ENCODE assay signal across 17 mouse cellular contexts in genomic region chr2:13598166-13598565, GRCm38 (mm10).
"Had no signal": no experiment of that assay in that cellular context is flagged by ENCODE, and none has a peak within 500 bp of the region (broad histone marks: within the 10 kb centered on the region; RNA-seq: fewer than 3 reads in every experiment).

No protein-coding gene starts in this region.

- H3K36me3 ChIP-seq: lung, embryonic 15.5 days; midbrain, embryonic 13.5 days; midbrain, embryonic 15.5 days; neural tube, embryonic 12.5 days; stomach, embryonic 15.5 days had no signal

- H3K4me1 ChIP-seq: lung, embryonic 15.5 days; midbrain, embryonic 13.5 days; midbrain, embryonic 15.5 days; neural tube, embryonic 12.5 days; stomach, embryonic 15.5 days had no signal

- H3K9ac ChIP-seq: lung, embryonic 15.5 days; midbrain, embryonic 13.5 days; midbrain, embryonic 15.5 days; neural tube, embryonic 12.5 days; stomach, embryonic 15.5 days had no signal

- H3K4me2 ChIP-seq: lung, embryonic 15.5 days; midbrain, embryonic 11.5 days; midbrain, embryonic 13.5 days; midbrain, embryonic 15.5 days; neural tube, embryonic 12.5 days; stomach, embryonic 15.5 days had no signal

- ATAC-seq: lung, postnatal 0 days; midbrain, embryonic 13.5 days; midbrain, embryonic 15.5 days had no signal

- H3K27ac ChIP-seq: lung, embryonic 15.5 days; macrophage; midbrain, embryonic 13.5 days; midbrain, embryonic 15.5 days; neural tube, embryonic 12.5 days; stomach, embryonic 15.5 days; stomach, postnatal 0 days had no signal

- H3K27me3 ChIP-seq: lung, embryonic 15.5 days; midbrain, embryonic 13.5 days; midbrain, embryonic 15.5 days; neural tube, embryonic 12.5 days; stomach, embryonic 15.5 days had no signal

- H3K9me3 ChIP-seq: lung, embryonic 15.5 days; megakaryocyte, embryonic 14.5 days; midbrain, embryonic 13.5 days; midbrain, embryonic 15.5 days; neural tube, embryonic 12.5 days; stomach, embryonic 15.5 days had no signal

- DNase-seq: lung, adult 2 months; lung, postnatal 14 days; lung, postnatal 36 days; right cerebral cortex, postnatal 14 days; thymus, adult 2 months; thymus, postnatal 25 days; thymus, postnatal 4 days had no signal

- H3K4me3 ChIP-seq: lung, embryonic 15.5 days; megakaryocyte, embryonic 14.5 days; midbrain, embryonic 13.5 days; midbrain, embryonic 15.5 days; neural tube, embryonic 12.5 days; stomach, embryonic 15.5 days had no signal
